Mouse (Mus musculus) R1 (cell line): ENCODE data around the gene Tbc1d8.
A peak's percentile ranks its signal among the peaks of the same experiment; 100 is the strongest.

Experiments
- DNase-seq: peaks from one replicate; pipeline ENCODE4 v3.0.0-alpha.2; 2018; ENCODE audit warnings: low read depth, low spot score

Tbc1d8 gene

GRCm38 (mm10) chr1:39478896-39479200, 293 bp upstream of the Tbc1d8 start:
- no peak for DNase-seq

- DNase-seq = no peak
Observed at GRCm38 (mm10) chr1:39477064-39477463, 1.5 kb downstream of the Tbc1d8 start.

GRCm38 (mm10) chr1:39476341-39476740, 2.2 kb downstream of the Tbc1d8 start:
- no peak for DNase-seq

GRCm38 (mm10) chr1:39474516-39474915, 4.0 kb downstream of the Tbc1d8 start:
- no peak for DNase-seq

- no peak for DNase-seq
Observed at GRCm38 (mm10) chr1:39471298-39471902, 7.2 kb downstream of the Tbc1d8 start.

- no peak for DNase-seq
Observed at GRCm38 (mm10) chr1:39468982-39469381, 9.6 kb downstream of the Tbc1d8 start.

GRCm38 (mm10) chr1:39466526-39466925, 12.0 kb downstream of the Tbc1d8 start:
- peak; percentile 50 for DNase-seq

GRCm38 (mm10) chr1:39464760-39465159, 13.8 kb downstream of the Tbc1d8 start:
- no peak for DNase-seq

GRCm38 (mm10) chr1:39462937-39463444, 15.6 kb downstream of the Tbc1d8 start:
- peak; percentile 60 for DNase-seq

- DNase-seq = no peak
Observed at GRCm38 (mm10) chr1:39462036-39462435, 16.5 kb downstream of the Tbc1d8 start.

- no peak for DNase-seq
Observed at GRCm38 (mm10) chr1:39460495-39460894, 18.1 kb downstream of the Tbc1d8 start.

- no peak for DNase-seq
Observed at GRCm38 (mm10) chr1:39457887-39458874, 20.4 kb downstream of the Tbc1d8 start.

GRCm38 (mm10) chr1:39456421-39456853, 22.1 kb downstream of the Tbc1d8 start:
- DNase-seq = peak; percentile 53

- peak; percentile 58 for DNase-seq
Observed at GRCm38 (mm10) chr1:39455350-39456023, 23.1 kb downstream of the Tbc1d8 start.

- no peak for DNase-seq
Observed at GRCm38 (mm10) chr1:39454783-39455175, 23.8 kb downstream of the Tbc1d8 start.

- no peak for DNase-seq
Observed at GRCm38 (mm10) chr1:39454108-39454782, 24.3 kb downstream of the Tbc1d8 start.

- no peak for DNase-seq
Observed at GRCm38 (mm10) chr1:39452203-39452602, 26.4 kb downstream of the Tbc1d8 start.

- no peak for DNase-seq
Observed at GRCm38 (mm10) chr1:39450069-39450728, 28.4 kb downstream of the Tbc1d8 start.

GRCm38 (mm10) chr1:39449251-39449790, 29.2 kb downstream of the Tbc1d8 start:
- DNase-seq = no peak

- no peak for DNase-seq
Observed at GRCm38 (mm10) chr1:39448819-39449218, 29.7 kb downstream of the Tbc1d8 start.

GRCm38 (mm10) chr1:39448238-39448637, 30.3 kb downstream of the Tbc1d8 start:
- no peak for DNase-seq
